Mouse (Mus musculus) lung, embryonic 15.5 days (tissue): ENCODE data around the gene Pawr. TPM values are rescaled to one million over a fixed set of nuclear protein-coding genes. Genes with fewer than 3 reads are reported as not detected.

Experiments used
- ATAC-seq: fragments of 200-750 bp; cut with Nextera tagmentation; 2 replicates; pipeline ENCODE4 v1.8.0; 2017; ENCODE audit warnings: moderate number of reproducible peaks, borderline replicate concordance; ENCODE audit not compliant: low FRiP score, low TSS enrichment; ENCODE audit errors: extremely low read depth
- H3K27ac ChIP-seq: fragments of 300-500 bp; sonication (generic); 2 replicates; pipeline ENCODE4 v1.5.1; 2015; ENCODE audit warnings: moderate library complexity, mild to moderate bottlenecking, inconsistent platforms
- H3K27me3 ChIP-seq: fragments of 300-500 bp; sonication (generic); 2 replicates; pipeline ENCODE4 v1.6.1; 2015; ENCODE audit warnings: inconsistent platforms
- H3K36me3 ChIP-seq: fragments of 300-500 bp; sonication (generic); 2 replicates; pipeline ENCODE4 v1.6.1; 2015; ENCODE audit warnings: inconsistent platforms
- H3K4me1 ChIP-seq: fragments of 300-500 bp; sonication (generic); 2 replicates; pipeline ENCODE4 v1.6.1; 2015; ENCODE audit warnings: inconsistent platforms
- H3K4me2 ChIP-seq: fragments of 300-500 bp; sonication (generic); 2 replicates; pipeline ENCODE4 v1.6.1; 2015; ENCODE audit warnings: inconsistent platforms, mild to moderate bottlenecking, moderate library complexity
- H3K4me3 ChIP-seq: fragments of 300-500 bp; sonication (generic); 2 replicates; pipeline ENCODE4 v1.5.1; 2015; ENCODE audit warnings: mild to moderate bottlenecking, inconsistent platforms
- H3K9ac ChIP-seq: fragments of 300-500 bp; sonication (generic); 2 replicates; pipeline ENCODE4 v1.6.1; 2015; ENCODE audit warnings: inconsistent platforms
- H3K9me3 ChIP-seq: fragments of 300-500 bp; sonication (generic); 2 replicates; pipeline ENCODE4 v1.6.1; 2016; ENCODE audit warnings: inconsistent platforms
- WGBS: fragments of 180-500 bp; shearing (Covaris S2); methylation state at CpG from one replicate; pipeline ENCODE4 v1.1.7; 2015; 5-methylcytosine and 5-hydroxymethylcytosine counted together
- polyA plus RNA-seq: library from polyadenylated mRNA; unstranded; fragments of >200 nt; fragmentation: Nextera tagmentation; extraction: Ambion mirVana; gene quantifications from 2 replicates; pipeline ENCODE4 v1.2.1, GENCODE M21; 2015

Pawr gene
- 20.8 and 21.0 TPM in 2 replicates for polyA plus RNA-seq

GRCm38 (mm10) chr10:108331784-108332561 is at the start of gene Pawr:
Gene Pawr, plus strand, starts transcription at chr10:108332121.
- Histone ChIP-seq H3K9me3 (no peaks in the 10 kb centered on the region), H3K4me2 (peak within 1 kb of the TSS; percentile 78), H3K27ac (peak within 1 kb of the TSS; percentile 92), H3K4me1 (peaks cover 12% of the 10 kb centered on the region), H3K27me3 (no peaks in the 10 kb centered on the region), H3K9ac (peak within 1 kb of the TSS; percentile 76), H3K36me3 (no peaks in the 10 kb centered on the region), H3K4me3 (peak within 1 kb of the TSS; percentile 75)
- WGBS, result under 1% methylated on average over 74 of the region's 85 CpGs
- ATAC-seq, result peak; percentile 95

- no peak overlapping the region for H3K27ac ChIP-seq
- H3K9ac ChIP-seq, result no peak overlapping the region
- no peaks in the 10 kb centered on the region for H3K4me1 ChIP-seq
- H3K9me3 ChIP-seq, result no peaks in the 10 kb centered on the region
- H3K4me3 ChIP-seq, result no peak overlapping the region
- 63% methylated on average over 6 of the region's 6 CpGs for WGBS
- no peak overlapping the region for H3K4me2 ChIP-seq
- no peak for ATAC-seq
- H3K36me3 ChIP-seq, result peaks cover 20% of the 10 kb centered on the region
- no peaks in the 10 kb centered on the region for H3K27me3 ChIP-seq
Measured at GRCm38 (mm10) chr10:108282351-108282750, 49.6 kb upstream of the Pawr start.

GRCm38 (mm10) chr10:108283418-108283817 is 48.5 kb upstream of the Pawr start:
- 88% methylated on average over 2 of the region's 2 CpGs for WGBS
- no peak for ATAC-seq
- Histone ChIP-seq H3K9ac (no peak overlapping the region), H3K4me2 (no peak overlapping the region), H3K4me1 (no peaks in the 10 kb centered on the region), H3K27me3 (no peaks in the 10 kb centered on the region), H3K4me3 (no peak overlapping the region), H3K9me3 (no peaks in the 10 kb centered on the region), H3K36me3 (peaks cover 12% of the 10 kb centered on the region), H3K27ac (no peak overlapping the region)

GRCm38 (mm10) chr10:108283837-108284236 is 48.1 kb upstream of the Pawr start:
- 56% methylated on average over 4 of the region's 4 CpGs for WGBS
- Histone ChIP-seq H3K4me3 (no peak overlapping the region), H3K9ac (no peak overlapping the region), H3K27me3 (no peaks in the 10 kb centered on the region), H3K4me1 (no peaks in the 10 kb centered on the region), H3K36me3 (peaks cover 12% of the 10 kb centered on the region), H3K4me2 (no peak overlapping the region), H3K27ac (no peak overlapping the region), H3K9me3 (no peaks in the 10 kb centered on the region)
- no peak for ATAC-seq

- Histone ChIP-seq H3K9me3 (no peaks in the 10 kb centered on the region), H3K4me3 (no peak overlapping the region), H3K4me2 (no peak overlapping the region), H3K27ac (no peak overlapping the region), H3K36me3 (peaks cover 12% of the 10 kb centered on the region), H3K4me1 (no peaks in the 10 kb centered on the region), H3K9ac (no peak overlapping the region), H3K27me3 (no peaks in the 10 kb centered on the region)
- WGBS, result 84% methylated on average over 4 of the region's 4 CpGs
- no peak for ATAC-seq
Measured at GRCm38 (mm10) chr10:108284445-108284844, 47.5 kb upstream of the Pawr start.

DNA sequence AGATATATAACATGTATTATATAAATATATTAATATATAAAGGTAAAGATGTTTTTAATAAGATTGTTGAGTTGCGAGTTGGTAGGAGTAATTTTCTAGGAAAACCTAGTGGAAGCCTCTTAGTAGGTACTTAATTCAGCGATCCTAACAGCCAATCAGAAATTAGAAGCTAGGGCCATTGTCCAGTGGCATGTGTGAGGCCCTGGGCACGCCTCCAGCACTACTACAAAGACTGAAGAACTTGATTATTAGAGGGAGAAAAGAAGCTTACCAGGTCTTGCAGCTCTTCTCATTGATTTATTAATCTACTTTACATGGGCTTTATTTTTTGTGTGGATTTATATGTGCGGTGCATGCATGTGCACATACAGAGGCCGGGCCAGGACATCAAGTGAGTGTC is 46.9 kb upstream of the Pawr start:
- Histone ChIP-seq H3K27me3 (no peaks in the 10 kb centered on the region), H3K9me3 (no peaks in the 10 kb centered on the region), H3K9ac (no peak overlapping the region), H3K4me1 (no peaks in the 10 kb centered on the region), H3K36me3 (peaks cover 9% of the 10 kb centered on the region), H3K27ac (no peak overlapping the region), H3K4me2 (no peak overlapping the region), H3K4me3 (no peak overlapping the region)
- 87% methylated on average over 5 of the region's 5 CpGs for WGBS
- no peak for ATAC-seq

DNA sequence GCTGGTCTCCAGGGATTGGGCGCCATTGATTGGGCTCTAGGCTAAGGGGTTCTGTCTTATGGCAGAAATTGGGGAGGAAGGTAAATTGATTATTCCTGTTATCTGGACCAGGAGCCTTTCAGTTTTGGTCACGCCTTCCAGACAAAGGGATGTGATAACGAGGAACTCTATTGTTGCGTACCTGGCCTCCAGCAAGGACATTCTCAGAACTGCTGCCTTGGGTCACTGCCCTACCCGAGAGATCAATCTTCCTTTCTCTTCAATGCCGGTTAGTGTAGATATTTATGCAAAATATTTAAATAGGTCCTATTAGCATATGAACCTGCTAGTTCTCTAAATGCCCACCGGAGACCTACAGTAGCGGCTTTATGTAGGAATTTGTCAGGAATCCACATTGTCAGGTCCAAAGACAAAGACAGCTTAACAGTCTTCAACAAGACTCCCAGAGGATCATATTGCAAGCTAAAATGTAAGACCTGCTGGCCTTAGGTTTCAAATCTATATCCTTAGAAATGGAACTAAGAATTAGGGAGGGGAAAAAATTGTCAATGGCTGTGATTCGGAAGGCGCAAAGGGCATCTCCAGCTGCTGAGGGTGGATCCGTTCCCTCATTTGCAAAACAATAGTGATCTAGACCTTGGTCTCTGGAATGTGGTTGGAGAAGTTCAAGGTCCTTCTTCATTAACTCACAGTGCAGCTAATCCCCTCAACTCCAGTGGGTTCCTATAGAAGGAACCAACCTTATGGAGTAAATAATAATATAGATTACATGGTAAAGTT is 45.1 kb upstream of the Pawr start:
- Histone ChIP-seq H3K9ac (no peak overlapping the region), H3K27ac (no peak overlapping the region), H3K9me3 (no peaks in the 10 kb centered on the region), H3K4me2 (no peak overlapping the region), H3K4me1 (no peaks in the 10 kb centered on the region), H3K36me3 (no peaks in the 10 kb centered on the region; the same call in 1 of the 2 replicates), H3K27me3 (no peaks in the 10 kb centered on the region), H3K4me3 (no peak overlapping the region)
- no peak for ATAC-seq
- WGBS, result 79% methylated on average over 11 of the region's 11 CpGs

DNA sequence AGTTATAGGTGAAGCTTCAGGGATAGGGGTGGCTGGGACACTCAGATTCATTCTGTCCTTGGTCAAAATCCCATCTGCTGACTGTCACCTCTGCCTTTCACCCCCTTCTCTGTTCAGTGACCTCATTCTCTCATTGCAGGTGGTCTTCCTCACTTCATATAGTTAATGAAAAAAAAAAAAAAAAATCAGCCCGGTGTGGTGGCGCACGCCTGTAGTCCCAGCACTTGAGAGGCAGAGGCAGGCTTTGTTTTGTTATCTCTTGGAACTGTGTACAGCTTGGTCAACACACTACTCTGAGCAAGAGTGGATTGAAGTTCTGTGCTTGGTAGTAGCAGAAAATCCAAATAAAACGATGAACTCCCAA is 44.5 kb upstream of the Pawr start:
- Histone ChIP-seq H3K4me2 (no peak overlapping the region), H3K9ac (no peak overlapping the region), H3K4me1 (no peaks in the 10 kb centered on the region), H3K9me3 (no peaks in the 10 kb centered on the region), H3K27ac (no peak overlapping the region), H3K27me3 (no peaks in the 10 kb centered on the region), H3K4me3 (no peak overlapping the region), H3K36me3 (no peaks in the 10 kb centered on the region)
- WGBS, result 54% methylated on average over 4 of the region's 4 CpGs
- no peak for ATAC-seq

- Histone ChIP-seq H3K27me3 (no peaks in the 10 kb centered on the region), H3K9me3 (no peaks in the 10 kb centered on the region), H3K4me1 (no peaks in the 10 kb centered on the region), H3K4me2 (no peak overlapping the region), H3K9ac (no peak overlapping the region), H3K4me3 (no peak overlapping the region), H3K36me3 (no peaks in the 10 kb centered on the region), H3K27ac (no peak overlapping the region)
- WGBS, result 95% methylated on average over 13 of the region's 13 CpGs
- ATAC-seq, result no peak
Measured at GRCm38 (mm10) chr10:108290046-108290445, 41.9 kb upstream of the Pawr start.

DNA sequence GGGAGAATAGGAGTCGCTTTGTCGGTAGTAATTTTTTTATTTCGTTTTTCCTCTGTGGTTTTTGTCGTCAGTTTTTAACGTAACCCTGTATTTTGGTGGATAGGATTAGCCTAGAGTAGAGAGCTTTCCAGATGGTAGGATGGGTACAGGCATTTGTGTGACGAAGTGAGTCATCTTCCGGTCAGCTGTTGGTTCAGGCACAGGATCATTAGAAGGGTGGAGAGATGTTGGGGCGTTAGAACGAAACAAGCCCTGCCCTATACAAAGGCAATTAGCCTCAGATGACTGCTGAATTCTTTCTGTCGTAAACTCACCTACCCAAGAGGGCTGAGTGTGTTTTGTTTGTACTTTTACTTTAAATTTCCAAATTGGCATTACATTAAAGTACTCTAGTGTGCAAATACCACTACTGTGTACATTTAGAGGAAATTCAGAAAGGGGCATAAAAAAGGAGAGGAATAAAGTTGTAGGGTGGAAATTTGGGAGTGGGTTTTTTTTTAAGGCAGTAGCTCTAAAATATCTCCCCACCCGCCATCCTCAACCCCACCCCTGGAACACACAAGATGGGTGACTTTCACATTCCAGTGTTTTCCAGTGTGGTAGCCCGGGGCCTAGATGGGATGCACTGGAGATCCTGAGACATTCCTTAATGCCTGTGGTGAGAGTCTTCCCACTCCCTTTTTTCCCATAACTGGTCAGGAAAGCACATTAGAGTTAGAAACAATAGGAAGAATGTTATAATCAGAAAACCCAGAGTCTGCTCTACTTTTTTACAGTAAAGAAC is 40.0 kb upstream of the Pawr start:
- Histone ChIP-seq H3K4me1 (no peaks in the 10 kb centered on the region), H3K9me3 (no peaks in the 10 kb centered on the region), H3K36me3 (no peaks in the 10 kb centered on the region), H3K4me3 (no peak overlapping the region), H3K9ac (no peak overlapping the region), H3K27me3 (no peaks in the 10 kb centered on the region), H3K27ac (no peak overlapping the region), H3K4me2 (no peak overlapping the region)
- ATAC-seq, result no peak
- 78% methylated on average over 12 of the region's 12 CpGs for WGBS

- Histone ChIP-seq H3K4me2 (no peak overlapping the region), H3K36me3 (no peaks in the 10 kb centered on the region), H3K4me3 (no peak overlapping the region), H3K4me1 (no peaks in the 10 kb centered on the region), H3K9me3 (no peaks in the 10 kb centered on the region), H3K27ac (no peak overlapping the region), H3K27me3 (no peaks in the 10 kb centered on the region), H3K9ac (no peak overlapping the region)
- 83% methylated on average over 4 of the region's 4 CpGs for WGBS
- ATAC-seq, result no peak
Measured at GRCm38 (mm10) chr10:108292651-108293050, 39.3 kb upstream of the Pawr start.
